Mouse (Mus musculus) heart, postnatal 0 days (tissue): ENCODE results near the gene Nkx2-3. TPM values are rescaled to one million over a fixed set of nuclear protein-coding genes. Genes with fewer than 3 reads are reported as not detected.
A peak's percentile ranks its signal among the peaks of the same experiment; 100 is the strongest.

Source experiments
- ATAC-seq: fragments of 200-750 bp; cut with Nextera tagmentation; 2 replicates; pipeline ENCODE4 v1.8.0; 2017; ENCODE audit warnings: low read depth, moderate number of reproducible peaks, moderate library complexity; ENCODE audit not compliant: insufficient read depth
- DNase-seq: peaks from one replicate; pipeline ENCODE4 v3.0.0-alpha.2; 2016; ENCODE audit warnings: low spot score
- H3K27ac ChIP-seq: fragments of 300-500 bp; sonication (generic); 2 replicates; pipeline ENCODE4 v1.5.1; 2014; ENCODE audit warnings: low read depth, mild to moderate bottlenecking
- H3K27me3 ChIP-seq: fragments of 300-500 bp; sonication (generic); 2 replicates; pipeline ENCODE4 v1.6.1; 2014; ENCODE audit warnings: low read length, mixed read lengths; ENCODE audit not compliant: control insufficient read depth, insufficient read depth
- H3K36me3 ChIP-seq: fragments of 300-500 bp; sonication (generic); replicated peaks from 2 replicates; pipeline ENCODE4 v1.6.1; 2014; ENCODE audit warnings: low read length, mixed read lengths; ENCODE audit not compliant: control insufficient read depth, insufficient read depth
- H3K4me1 ChIP-seq: fragments of 300-500 bp; sonication (generic); 2 replicates; pipeline ENCODE4 v1.6.1; 2014; ENCODE audit warnings: antibody characterized with exemption; ENCODE audit not compliant: control insufficient read depth, insufficient read depth
- H3K4me2 ChIP-seq: fragments of 300-500 bp; sonication (generic); 2 replicates; pipeline ENCODE4 v1.6.1; 2014; ENCODE audit warnings: low read depth, mild to moderate bottlenecking, low read length, moderate library complexity
- H3K4me3 ChIP-seq: fragments of 300-500 bp; sonication (generic); 2 replicates; pipeline ENCODE4 v1.5.1; 2014; ENCODE audit warnings: low read depth, low read length
- H3K9ac ChIP-seq: fragments of 300-500 bp; sonication (generic); replicated peaks from 2 replicates; pipeline ENCODE4 v1.6.1; 2014; ENCODE audit warnings: low read depth, low read length, mixed read lengths
- H3K9me3 ChIP-seq: fragments of 300-500 bp; sonication (generic); replicated peaks from 2 replicates; pipeline ENCODE4 v1.6.1; 2016; ENCODE audit warnings: low read length; ENCODE audit not compliant: control insufficient read depth
- CTCF ChIP-seq: IDR thresholded peaks from 2 replicates; pipeline ENCODE4 v1.5.1; 2016; ENCODE audit warnings: antibody characterized with exemption, control low read depth, low read depth
- EP300 ChIP-seq: IDR thresholded peaks from 2 replicates; pipeline ENCODE4 v1.6.1; 2016; ENCODE audit warnings: antibody characterized with exemption, low read depth
- WGBS: fragments of 180-500 bp; shearing (Covaris S2); extraction: QIAGEN DNeasy Blood & Tissue Kit; methylation state at CpG from one replicate; pipeline ENCODE4 v1.1.7; 2014; 5-methylcytosine and 5-hydroxymethylcytosine counted together
- polyA plus RNA-seq: library from polyadenylated mRNA; unstranded; fragments of >200 nt; fragmentation: Nextera tagmentation; extraction: Ambion mirVana; gene quantifications from 2 replicates; pipeline ENCODE4 v1.2.1, GENCODE M21; 2015
- total RNA-seq: library from RNA; depleted of rRNA; stranded (reverse); fragments of >200 nt; gene quantifications from 2 replicates; pipeline ENCODE4 v1.2.3, GENCODE M21; 2014; ENCODE audit warnings: low replicate concordance

Nkx2-3 gene
- total and polyA plus RNA-seq, 2 experiments from 2014 or later: 0.15 TPM; not detected in 1

DNA sequence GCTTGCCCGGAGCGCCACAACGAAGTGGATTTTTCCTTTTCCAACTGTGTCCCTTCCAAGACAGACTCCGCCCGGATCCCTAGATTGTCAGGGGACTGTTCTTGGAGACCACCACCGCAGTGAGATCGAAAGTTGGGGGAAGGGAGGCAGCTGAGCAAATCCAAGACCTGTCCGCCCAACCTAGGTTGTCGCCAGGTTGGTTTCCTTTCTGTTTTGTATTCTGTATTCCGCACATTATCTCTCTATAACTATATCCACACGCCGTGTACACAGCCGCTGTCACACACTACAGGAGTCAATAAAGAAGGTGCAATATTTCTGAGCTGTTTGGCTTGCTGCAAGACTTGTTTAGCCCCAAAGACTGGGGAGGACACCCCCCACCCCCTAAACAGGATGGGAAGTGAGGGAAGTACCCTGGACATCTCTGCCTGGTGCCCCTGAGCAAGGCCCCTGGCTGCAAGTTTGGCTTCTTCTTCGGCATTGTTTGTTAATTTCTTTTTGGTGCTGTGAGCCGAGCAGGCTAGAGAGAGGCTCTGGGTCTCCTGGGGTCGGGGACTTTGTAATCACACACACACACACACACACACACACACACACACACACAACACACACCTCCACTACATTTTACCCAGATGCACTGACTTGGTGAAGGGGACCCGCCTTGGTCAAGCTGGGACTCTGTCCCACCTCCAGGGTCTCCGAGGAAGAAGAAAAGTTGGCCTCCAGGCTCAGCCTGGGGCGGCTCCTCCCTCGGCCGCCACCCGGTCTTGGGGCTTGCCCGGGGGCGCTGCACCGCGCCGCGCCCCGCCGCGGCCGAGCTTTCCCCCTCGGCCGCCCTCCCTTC lies 3.7 kb downstream of the Nkx2-3 start:
- TF ChIP-seq EP300: no peak
- TF ChIP-seq CTCF: no peak
- H3K4me2 ChIP-seq: peak overlapping the region; percentile 55
- H3K27ac ChIP-seq: no peak overlapping the region
- ATAC-seq: no peak
- WGBS: 3% methylated on average over 34 of the region's 34 CpGs
- no peaks in the 10 kb centered on the region for H3K9me3 ChIP-seq
- peak overlapping the region; percentile 37 for H3K4me3 ChIP-seq
- no peaks in the 10 kb centered on the region for H3K36me3 ChIP-seq
- no peak for DNase-seq
- H3K27me3 ChIP-seq: peaks cover 99% of the 10 kb centered on the region
- no peak overlapping the region for H3K9ac ChIP-seq
- H3K4me1 ChIP-seq: peaks cover 4% of the 10 kb centered on the region; the same call in 1 of the 2 replicates

- peaks cover 100% of the 10 kb centered on the region for H3K27me3 ChIP-seq
- TF ChIP-seq CTCF (no peak), EP300 (no peak)
- H3K4me1 ChIP-seq: peaks cover 4% of the 10 kb centered on the region; the same call in 1 of the 2 replicates
- H3K9ac ChIP-seq: no peak overlapping the region
- no peak for DNase-seq
- no peaks in the 10 kb centered on the region for H3K9me3 ChIP-seq
- no peaks in the 10 kb centered on the region for H3K36me3 ChIP-seq
- under 1% methylated on average over 35 of the region's 35 CpGs for WGBS
- H3K27ac ChIP-seq: no peak overlapping the region
- peak overlapping the region; percentile 49 for H3K4me2 ChIP-seq
- no peak for ATAC-seq
- peak overlapping the region; percentile 37 for H3K4me3 ChIP-seq
These were observed 4.3 kb downstream of the Nkx2-3 start for GRCm38 (mm10) chr19:43616415-43616861.

DNA sequence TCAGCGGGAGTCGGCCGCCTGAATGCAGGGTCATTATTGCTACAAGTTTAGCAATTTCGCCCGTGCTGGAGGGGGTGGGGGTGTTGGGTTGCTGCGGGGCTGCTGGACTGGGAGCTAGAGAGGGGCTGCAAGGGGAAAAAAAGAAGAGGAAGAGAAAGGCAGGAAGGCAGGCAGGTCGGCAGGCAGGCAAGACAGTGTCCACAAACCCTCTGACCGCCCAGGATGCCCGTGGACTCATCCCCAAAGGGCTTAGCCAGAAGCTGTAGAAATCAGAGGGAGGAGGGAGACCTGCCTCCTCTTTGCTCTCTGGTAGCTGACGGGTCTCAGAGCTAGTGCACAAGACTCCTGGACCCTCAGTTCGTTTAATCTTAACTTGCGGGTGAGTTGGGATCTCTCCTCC lies 4.8 kb downstream of the Nkx2-3 start:
- Histone ChIP-seq H3K4me2 (0 out of 2 replicates have a peak overlapping the region, but pooled peaks have one; percentile 49), H3K27ac (no peak overlapping the region), H3K36me3 (no peaks in the 10 kb centered on the region), H3K9ac (no peak overlapping the region), H3K9me3 (no peaks in the 10 kb centered on the region), H3K4me1 (peaks cover 4% of the 10 kb centered on the region; the same call in 1 of the 2 replicates), H3K27me3 (peaks cover 100% of the 10 kb centered on the region), H3K4me3 (peak overlapping the region; percentile 37; the same call in 1 of the 2 replicates)
- ATAC-seq (no peak), DNase-seq (no peak)
- WGBS: 0% methylated on average over 12 of the region's 12 CpGs
- no peak for TF ChIP-seq CTCF
- TF ChIP-seq EP300: no peak

DNA sequence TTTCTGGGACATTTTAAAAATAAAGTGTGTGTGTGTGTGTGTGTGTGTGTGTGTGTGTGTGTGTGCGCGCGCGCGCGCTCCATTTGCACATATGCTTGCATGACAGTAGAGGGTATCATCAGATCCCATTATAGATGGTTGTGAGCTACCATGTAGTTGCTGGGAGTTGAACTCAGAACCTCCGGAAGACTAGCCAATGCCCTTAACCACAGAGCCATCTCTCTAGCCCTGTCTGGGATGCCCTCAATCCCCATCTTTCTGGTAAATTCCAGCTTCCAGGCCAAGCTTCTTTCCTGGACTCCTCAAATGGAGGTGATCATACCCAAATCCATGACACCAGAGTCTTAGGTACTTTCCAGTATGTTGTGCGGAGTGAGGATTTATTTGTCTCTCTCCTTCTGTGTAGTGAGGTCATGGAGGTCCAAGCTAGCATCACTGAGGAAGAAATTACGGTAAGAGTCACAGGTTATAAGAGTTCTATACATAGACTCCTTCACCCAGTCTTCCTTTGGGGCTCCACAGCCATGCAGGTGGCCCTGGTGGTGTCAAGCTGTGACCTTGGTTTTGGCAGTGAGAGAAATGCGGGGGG lies 5.7 kb downstream of the Nkx2-3 start:
- TF ChIP-seq CTCF: no peak
- TF ChIP-seq EP300: no peak
- WGBS: 41% methylated on average over 10 of the region's 10 CpGs
- peaks cover 4% of the 10 kb centered on the region; the same call in 1 of the 2 replicates for H3K4me1 ChIP-seq
- DNase-seq (no peak), ATAC-seq (no peak)
- H3K27me3 ChIP-seq: peaks cover 100% of the 10 kb centered on the region
- H3K27ac ChIP-seq: no peak overlapping the region
- no peak overlapping the region for H3K9ac ChIP-seq
- no peaks in the 10 kb centered on the region for H3K9me3 ChIP-seq
- no peak overlapping the region for H3K4me3 ChIP-seq
- no peak overlapping the region for H3K4me2 ChIP-seq
- no peaks in the 10 kb centered on the region for H3K36me3 ChIP-seq

GRCm38 (mm10) chr19:43618505-43619030 lies 6.4 kb downstream of the Nkx2-3 start:
- WGBS: 2% methylated on average over 5 of the region's 5 CpGs
- Histone ChIP-seq H3K27ac (no peak overlapping the region), H3K4me2 (no peak overlapping the region), H3K9ac (no peak overlapping the region), H3K36me3 (no peaks in the 10 kb centered on the region), H3K4me1 (peaks cover 4% of the 10 kb centered on the region; the same call in 1 of the 2 replicates), H3K27me3 (peaks cover 100% of the 10 kb centered on the region), H3K4me3 (no peak overlapping the region), H3K9me3 (no peaks in the 10 kb centered on the region)
- ATAC-seq: no peak
- TF ChIP-seq EP300 (no peak), CTCF (no peak)
- no peak for DNase-seq
